ENCODE assay signal across 9 mouse cellular contexts in the genomic region with DNA sequence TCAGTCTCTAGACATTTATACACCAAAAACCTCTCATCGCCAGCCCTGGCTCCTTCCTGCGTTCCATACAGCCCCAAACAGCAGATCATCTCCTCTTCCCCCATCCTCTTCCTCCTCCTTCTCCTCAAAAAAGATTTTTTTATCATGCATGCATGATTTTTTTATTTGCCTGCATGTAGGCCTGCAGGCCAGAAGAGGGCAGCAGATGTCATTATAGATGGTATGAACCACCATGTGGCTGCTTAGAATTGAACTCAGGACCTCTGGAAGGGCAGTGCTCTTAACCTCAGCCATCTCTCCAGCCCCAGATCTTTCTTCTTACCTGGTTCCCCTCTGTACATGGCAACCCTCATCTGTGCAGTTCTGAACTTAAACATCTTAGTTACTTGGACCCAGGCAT. TPM values are rescaled to one million over a fixed set of nuclear protein-coding genes. Genes with fewer than 3 reads are reported as not detected.
DNase-seq lines count a peak whose midpoint lies in the region; ATAC-seq and TF ChIP-seq lines count a peak whose summit lies in the region.
"Had no signal": no experiment of that assay in that cellular context is flagged by ENCODE, and none has a peak within 500 bp of the region (broad histone marks: within the 10 kb centered on the region; RNA-seq: fewer than 3 reads in every experiment).

No protein-coding gene starts in this region.

- no peaks in the 10 kb centered on the region for H3K27me3 ChIP-seq in intestine, postnatal 0 days (replicated peaks; ENCODE audit: control insufficient read depth, insufficient read depth, low read length)
- H3K27me3 ChIP-seq in intestine, embryonic 15.5 days (replicated peaks) = no peaks in the 10 kb centered on the region
- H3K27me3 ChIP-seq in MEL (ENCODE audit: control insufficient read depth in 1 of 2, insufficient read depth in 2 of 2, low read length in 2 of 2) = no peaks in the 10 kb centered on the region
- no peaks in the 10 kb centered on the region for H3K27me3 ChIP-seq in heart, embryonic 10.5 days (ENCODE audit: insufficient read depth, poor library complexity, severe bottlenecking)
- H3K27me3 ChIP-seq: limb, embryonic 12.5 days had no signal

- 83% methylated on average over 2 of the region's 2 CpGs for WGBS in intestine, postnatal 0 days
- 84% methylated on average over 2 of the region's 2 CpGs for WGBS in intestine, embryonic 15.5 days
- 85% methylated on average over 2 of the region's 2 CpGs for WGBS in heart, embryonic 10.5 days

- no peak overlapping the region for H3K4me2 ChIP-seq in intestine, postnatal 0 days (replicated peaks; ENCODE audit: low read depth)
- H3K4me2 ChIP-seq in intestine, embryonic 15.5 days (replicated peaks) = no peak overlapping the region
- H3K4me2 ChIP-seq: limb, embryonic 12.5 days had no signal

- no peaks in the 10 kb centered on the region for H3K4me1 ChIP-seq in intestine, postnatal 0 days (replicated peaks; ENCODE audit: control insufficient read depth, insufficient read depth, low read length)
- H3K4me1 ChIP-seq in intestine, embryonic 15.5 days (replicated peaks) = peaks cover 11% of the 10 kb centered on the region; the same call in 1 of the 2 replicates
- peaks cover 2 to 15% of the 10 kb centered on the region in 2 experiments; a peak in 3 of 4 replicates for H3K4me1 ChIP-seq in MEL (ENCODE audit: control insufficient read depth in 1 of 2, insufficient read depth in 2 of 2, low read length in 2 of 2)
- peaks cover 15% of the 10 kb centered on the region for H3K4me1 ChIP-seq in heart, embryonic 10.5 days

- peak; percentile 69 for TF ChIP-seq CTCF in intestine, postnatal 0 days (IDR thresholded peaks at IDR 0.05; ENCODE audit: low read depth)
- TF ChIP-seq CTCF in MEL (IDR thresholded peaks at IDR 0.05 in 2 of 3, conservative IDR thresholded peaks at IDR 0.05 in 1 of 3; ENCODE audit: control insufficient read depth in 1 of 3, insufficient read depth in 1 of 3, low read depth in 2 of 3, low read length in 3 of 3, poor library complexity in 1 of 3, severe bottlenecking in 1 of 3) = peak; percentile 35 to 69 (median 60); a peak in 5 of 6 replicates

- H3K9ac ChIP-seq in intestine, postnatal 0 days (ENCODE audit: low read depth, low read length) = no peak overlapping the region
- H3K9ac ChIP-seq in intestine, embryonic 15.5 days = no peak overlapping the region
- no peak overlapping the region for H3K9ac ChIP-seq in MEL (ENCODE audit: control insufficient read depth, low read depth, low read length, poor library complexity, severe bottlenecking)
- H3K9ac ChIP-seq: limb, embryonic 12.5 days had no signal

- peak; percentile 29 for TF ChIP-seq RAD21 in MEL (IDR thresholded peaks at IDR 0.05; ENCODE audit: low read depth, low read length)

- no peak overlapping the region for H3K4me3 ChIP-seq in intestine, postnatal 0 days (ENCODE audit: low read depth, low read length)
- no peak overlapping the region for H3K4me3 ChIP-seq in intestine, embryonic 15.5 days (replicated peaks)
- no peak overlapping the region for H3K4me3 ChIP-seq in MEL (ENCODE audit: control insufficient read depth in 1 of 2, insufficient read depth in 1 of 2, low read depth in 2 of 2, low read length in 2 of 2)
- H3K4me3 ChIP-seq in heart, embryonic 10.5 days = no peak overlapping the region; the same call in 1 of the 2 replicates
- H3K4me3 ChIP-seq: limb, embryonic 12.5 days had no signal

- peaks cover 22% of the 10 kb centered on the region for H3K36me3 ChIP-seq in intestine, postnatal 0 days (ENCODE audit: control insufficient read depth, insufficient read depth)
- peaks cover 14% of the 10 kb centered on the region for H3K36me3 ChIP-seq in intestine, embryonic 15.5 days
- H3K36me3 ChIP-seq in MEL (ENCODE audit: control insufficient read depth in 1 of 2, insufficient read depth in 2 of 2, low read length in 2 of 2) = peaks cover 5 to 11% of the 10 kb centered on the region in 2 experiments
- peaks cover 45% of the 10 kb centered on the region for H3K36me3 ChIP-seq in heart, embryonic 10.5 days

- no peak overlapping the region for H3K27ac ChIP-seq in intestine, postnatal 0 days (ENCODE audit: low read depth, low read length)
- no peak overlapping the region for H3K27ac ChIP-seq in intestine, embryonic 15.5 days
- no peak overlapping the region for H3K27ac ChIP-seq in MEL (ENCODE audit: control insufficient read depth, low read depth, low read length)
- H3K27ac ChIP-seq in heart, embryonic 10.5 days = no peak overlapping the region
- H3K27ac ChIP-seq: limb, embryonic 12.5 days had no signal

- no peaks in the 10 kb centered on the region for H3K9me3 ChIP-seq in intestine, postnatal 0 days (ENCODE audit: control insufficient read depth)
- H3K9me3 ChIP-seq in intestine, embryonic 15.5 days = no peaks in the 10 kb centered on the region
- no peaks in the 10 kb centered on the region for H3K9me3 ChIP-seq in MEL (replicated peaks; ENCODE audit: insufficient read depth, low read length)
- H3K9me3 ChIP-seq in heart, embryonic 10.5 days = no peaks in the 10 kb centered on the region
- H3K9me3 ChIP-seq: limb, embryonic 12.5 days had no signal

- TF ChIP-seq POLR2A in MEL (IDR thresholded peaks at IDR 0.05; ENCODE audit: control insufficient read depth in 1 of 2, insufficient read depth in 1 of 2, low read depth in 1 of 2, low read length in 2 of 2, poor library complexity in 1 of 2) = no peak

- H3K79me2 ChIP-seq in MEL (ENCODE audit: control insufficient read depth, insufficient read depth, low read length, poor library complexity) = no peaks in the 10 kb centered on the region; the same call in 1 of the 2 replicates

- peak; percentile 74 for DNase-seq in MEL (ENCODE audit: low read depth, low spot score)
- DNase-seq in retina, embryonic 14.5 days (ENCODE audit: low spot score) = peak; percentile 60
- no peak for DNase-seq in gastrocnemius, postnatal 10 days
- no peak for DNase-seq in adrenal gland, adult 18-20 months (ENCODE audit: low spot score in 2 of 2)
- no peak for DNase-seq in heart, embryonic 10.5 days (ENCODE audit: low spot score)

- TF ChIP-seq EP300 in MEL (IDR thresholded peaks at IDR 0.05; ENCODE audit: low read depth in 1 of 2, low read length in 2 of 2) = no peak

- ATAC-seq in intestine, postnatal 0 days = no peak
- ATAC-seq in intestine, embryonic 15.5 days = no peak
- peak; percentile 25; the same call in 1 of the 2 replicates for ATAC-seq in erythroblast, adult 5-6 weeks (replicated peaks; ENCODE audit: low FRiP score, poor library complexity, severe bottlenecking)

RNA-seq across cellular contexts. Expression of a gene that starts 8.1 kb away (rescaled TPM):
- 75.2 and 80.9 TPM in 2 replicates for polyA plus RNA-seq in intestine, postnatal 0 days (2015; fragmentation: Nextera tagmentation; extraction: Ambion mirVana)
- polyA plus RNA-seq in intestine, embryonic 15.5 days (2015; fragmentation: Nextera tagmentation; extraction: Ambion mirVana) = 216 and 219 TPM in 2 replicates
- 238 and 253 TPM in 2 replicates for total RNA-seq in MEL (2012; rRNA removed)
- polyA plus RNA-seq in MEL (2012; ENCODE audit: insufficient read depth in 1 of 2, insufficient read length in 2 of 2, low read depth in 1 of 2, low replicate concordance in 2 of 2, missing spikeins in 1 of 2) = 100 to 1,000 TPM in 1 of 2 experiments, not detected in 1; 290 TPM
- 14.0 and 24.8 TPM in 2 replicates for total RNA-seq in erythroblast, adult 5-6 weeks (2015; ENCODE audit: low replicate concordance)
- total RNA-seq in erythroblast, adult 5-6 weeks (2017; ENCODE audit: low replicate concordance) = 2.0 and 8.6 TPM in 2 replicates
- total RNA-seq in gastrocnemius, postnatal 10 days (2021) = 10 to 100 TPM; 33.9 to 38.6 TPM
- 10 to 100 TPM; 27.9 to 29.5 TPM for total RNA-seq in adrenal gland, adult 18-20 months (2021)
- polyA plus RNA-seq in heart, embryonic 10.5 days (2016; fragmentation: Nextera tagmentation; extraction: Ambion mirVana) = 222 and 262 TPM in 2 replicates

RNA-seq across cellular contexts. Expression of a gene that starts 8.3 kb away (rescaled TPM):
- 17.6 and 19.8 TPM in 2 replicates for polyA plus RNA-seq in intestine, postnatal 0 days (2015; fragmentation: Nextera tagmentation; extraction: Ambion mirVana)
- polyA plus RNA-seq in intestine, embryonic 15.5 days (2015; fragmentation: Nextera tagmentation; extraction: Ambion mirVana) = 41.0 and 44.5 TPM in 2 replicates
- total RNA-seq in MEL (2012; rRNA removed) = 33.4 and 37.6 TPM in 2 replicates
- polyA plus RNA-seq in MEL (2012; ENCODE audit: insufficient read depth in 1 of 2, insufficient read length in 2 of 2, low read depth in 1 of 2, low replicate concordance in 2 of 2, missing spikeins in 1 of 2) = 10 to 100 TPM in 1 of 2 experiments, not detected in 1; 58.3 TPM
- total RNA-seq in erythroblast, adult 5-6 weeks (2015; ENCODE audit: low replicate concordance) = 1.7 TPM in 1 of 2 replicates, not detected in the other
- total RNA-seq in erythroblast, adult 5-6 weeks (2017; ENCODE audit: low replicate concordance) = 0.70 TPM in 1 of 2 replicates, not detected in the other
- 10 to 100 TPM; 18.6 to 20.9 TPM for total RNA-seq in gastrocnemius, postnatal 10 days (2021)
- total RNA-seq in adrenal gland, adult 18-20 months (2021) = 10 to 100 TPM; 23.6 to 29.6 TPM
- polyA plus RNA-seq in heart, embryonic 10.5 days (2016; fragmentation: Nextera tagmentation; extraction: Ambion mirVana) = 41.3 and 44.6 TPM in 2 replicates

RNA-seq across cellular contexts. Expression of a gene that starts 19.5 kb away (rescaled TPM):
- 6.3 and 6.6 TPM in 2 replicates for polyA plus RNA-seq in intestine, postnatal 0 days (2015; fragmentation: Nextera tagmentation; extraction: Ambion mirVana)
- 13.8 and 16.0 TPM in 2 replicates for polyA plus RNA-seq in intestine, embryonic 15.5 days (2015; fragmentation: Nextera tagmentation; extraction: Ambion mirVana)
- 30.6 and 41.3 TPM in 2 replicates for total RNA-seq in MEL (2012; rRNA removed)
- 100 to 1,000 TPM in 1 of 2 experiments, not detected in 1; 116 TPM for polyA plus RNA-seq in MEL (2012; ENCODE audit: insufficient read depth in 1 of 2, insufficient read length in 2 of 2, low read depth in 1 of 2, low replicate concordance in 2 of 2, missing spikeins in 1 of 2)
- total RNA-seq in erythroblast, adult 5-6 weeks (2015; ENCODE audit: low replicate concordance) = 189 and 204 TPM in 2 replicates
- total RNA-seq in erythroblast, adult 5-6 weeks (2017; ENCODE audit: low replicate concordance) = 179 and 191 TPM in 2 replicates
- 1 to 10 TPM; 6.9 to 7.5 TPM for total RNA-seq in gastrocnemius, postnatal 10 days (2021)
- total RNA-seq in adrenal gland, adult 18-20 months (2021) = 1 to 10 TPM; 7.8 to 8.7 TPM
- polyA plus RNA-seq in heart, embryonic 10.5 days (2016; fragmentation: Nextera tagmentation; extraction: Ambion mirVana) = 21.2 and 25.4 TPM in 2 replicates

RNA-seq across cellular contexts. Expression of a gene that starts 19.6 kb away (rescaled TPM):
- 7.4 and 7.6 TPM in 2 replicates for polyA plus RNA-seq in intestine, postnatal 0 days (2015; fragmentation: Nextera tagmentation; extraction: Ambion mirVana)
- 24.7 and 27.5 TPM in 2 replicates for polyA plus RNA-seq in intestine, embryonic 15.5 days (2015; fragmentation: Nextera tagmentation; extraction: Ambion mirVana)
- 13.9 and 14.6 TPM in 2 replicates for total RNA-seq in MEL (2012; rRNA removed)
- polyA plus RNA-seq in MEL (2012; ENCODE audit: insufficient read depth in 1 of 2, insufficient read length in 2 of 2, low read depth in 1 of 2, low replicate concordance in 2 of 2, missing spikeins in 1 of 2) = 10 to 100 TPM in 1 of 2 experiments, not detected in 1; 19.0 TPM
- 1.5 and 5.2 TPM in 2 replicates for total RNA-seq in erythroblast, adult 5-6 weeks (2015; ENCODE audit: low replicate concordance)
- total RNA-seq in erythroblast, adult 5-6 weeks (2017; ENCODE audit: low replicate concordance) = 2.0 and 3.2 TPM in 2 replicates
- 1 to 10 TPM; 5.5 to 7.3 TPM for total RNA-seq in gastrocnemius, postnatal 10 days (2021)
- total RNA-seq in adrenal gland, adult 18-20 months (2021) = 10 to 100 TPM; 12.6 to 14.8 TPM
- polyA plus RNA-seq in heart, embryonic 10.5 days (2016; fragmentation: Nextera tagmentation; extraction: Ambion mirVana) = 30.5 and 42.9 TPM in 2 replicates

RNA-seq across cellular contexts. Expression of a gene that starts 21.4 kb away (rescaled TPM):
- polyA plus RNA-seq in intestine, postnatal 0 days (2015; fragmentation: Nextera tagmentation; extraction: Ambion mirVana) = 335 and 364 TPM in 2 replicates
- 205 and 233 TPM in 2 replicates for polyA plus RNA-seq in intestine, embryonic 15.5 days (2015; fragmentation: Nextera tagmentation; extraction: Ambion mirVana)
- 177 and 182 TPM in 2 replicates for total RNA-seq in MEL (2012; rRNA removed)
- polyA plus RNA-seq in MEL (2012; ENCODE audit: insufficient read depth in 1 of 2, insufficient read length in 2 of 2, low read depth in 1 of 2, low replicate concordance in 2 of 2, missing spikeins in 1 of 2) = 100 to 1,000 TPM in 1 of 2 experiments, not detected in 1; 109 TPM
- 15.6 and 18.8 TPM in 2 replicates for total RNA-seq in erythroblast, adult 5-6 weeks (2015; ENCODE audit: low replicate concordance)
- 20.2 and 34.8 TPM in 2 replicates for total RNA-seq in erythroblast, adult 5-6 weeks (2017; ENCODE audit: low replicate concordance)
- total RNA-seq in gastrocnemius, postnatal 10 days (2021) = 10 to 100 TPM; 19.5 to 20.5 TPM
- 10 to 100 TPM; 86.4 to 88.8 TPM for total RNA-seq in adrenal gland, adult 18-20 months (2021)
- 79.9 and 88.3 TPM in 2 replicates for polyA plus RNA-seq in heart, embryonic 10.5 days (2016; fragmentation: Nextera tagmentation; extraction: Ambion mirVana)

Comparison
In these comparisons a context has a peak if more than half of its experiments do, and no peak if none do; other contexts are left out.
1. DNase-seq: peak in MEL (single experiment) and retina, embryonic 14.5 days (single experiment); none in gastrocnemius, postnatal 10 days (single experiment), adrenal gland, adult 18-20 months (0 of 2) and heart, embryonic 10.5 days (single experiment).
2. RNA of a gene that starts 8.3 kb away (total RNA-seq): 33.4 to 37.6 TPM in MEL, 23.6 to 29.6 TPM in adrenal gland, adult 18-20 months and 18.6 to 20.9 TPM in gastrocnemius, postnatal 10 days; 0.70 to 1.7 TPM in erythroblast, adult 5-6 weeks; every median in the first group is over 4 times any median in the second.